Mouse (Mus musculus): ENCODE data around the gene Smyd4. TPM values are rescaled to one million over a fixed set of nuclear protein-coding genes. Genes with fewer than 3 reads are reported as not detected.

The Smyd4 gene
- 2.6 and 4.5 TPM in 2 replicates for polyA plus RNA-seq (2012; rRNA removed)

GRCm38 (mm10) chr11:75348199-75348889, at the start of gene Smyd4, which contains the start of gene Rpa1:
Gene Smyd4 (plus strand): TSS chr11:75348433.
Gene Rpa1 (minus strand): TSS chr11:75348324.

GRCm38 (mm10) chr11:75422013-75422792, 74.0 kb downstream of the Smyd4 start, which contains the start of gene Serpinf1:
Gene Serpinf1 (minus strand): TSS chr11:75422701.

GRCm38 (mm10) chr11:75439363-75439762, 91.1 kb downstream of the Smyd4 start, which contains the start of gene Serpinf2:
Gene Serpinf2 (minus strand): TSS chr11:75439591.

GRCm38 (mm10) chr11:75453991-75454930, 106.0 kb downstream of the Smyd4 start, which contains the start of gene Wdr81:
Gene Wdr81 (minus strand): TSS chr11:75454717.

Other genes starting within 250 kb of the Smyd4 start
- gene Hic1, start 178.9 kb upstream of the Smyd4 start, polyA plus RNA-seq (2012; rRNA removed), result 30.2 and 43.8 TPM in 2 replicates
- gene Ovca2, start 169.6 kb upstream of the Smyd4 start, polyA plus RNA-seq (2012; rRNA removed), result 9.6 and 14.3 TPM in 2 replicates
- 29.9 and 34.9 TPM in 2 replicates for gene Dph1, start 157.2 kb upstream of the Smyd4 start, polyA plus RNA-seq (2012; rRNA removed)
- gene Rtn4rl1, start 154.7 kb upstream of the Smyd4 start, polyA plus RNA-seq (2012; rRNA removed), result 7.2 and 7.5 TPM in 2 replicates
- gene Rpa1, start 109 bp upstream of the Smyd4 start, polyA plus RNA-seq (2012; rRNA removed), result 9.9 and 14.4 TPM in 2 replicates
- gene Serpinf1, start 74.3 kb downstream of the Smyd4 start, polyA plus RNA-seq (2012; rRNA removed), result 27.8 and 32.3 TPM in 2 replicates
- 0.88 and 1.9 TPM in 2 replicates for gene Serpinf2, start 91.2 kb downstream of the Smyd4 start, polyA plus RNA-seq (2012; rRNA removed)
- 20.5 and 24.9 TPM in 2 replicates for gene Wdr81, start 106.3 kb downstream of the Smyd4 start, polyA plus RNA-seq (2012; rRNA removed)
- 14.5 and 19.6 TPM in 2 replicates for gene Tlcd2, start 113.3 kb downstream of the Smyd4 start, polyA plus RNA-seq (2012; rRNA removed)
- gene Prpf8, start 138.4 kb downstream of the Smyd4 start, polyA plus RNA-seq (2012; rRNA removed), result 48.5 and 53.9 TPM in 2 replicates
- 12.3 and 13.1 TPM in 2 replicates for gene Rilp, start 161.7 kb downstream of the Smyd4 start, polyA plus RNA-seq (2012; rRNA removed)
- gene Scarf1, start 165.1 kb downstream of the Smyd4 start, polyA plus RNA-seq (2012; rRNA removed), result 14.3 and 15.1 TPM in 2 replicates
- 18.6 and 19.8 TPM in 2 replicates for gene Slc43a2, start 183.3 kb downstream of the Smyd4 start, polyA plus RNA-seq (2012; rRNA removed)
- 55.8 and 70.1 TPM in 2 replicates for gene Pitpna, start 239.7 kb downstream of the Smyd4 start, polyA plus RNA-seq (2012; rRNA removed)

Measured in colon, adult 2 months (tissue).